Mouse (Mus musculus) heart, embryonic 16.5 days (tissue): ENCODE data around the gene Trabd2b. TPM values are rescaled to one million over a fixed set of nuclear protein-coding genes. Genes with fewer than 3 reads are reported as not detected.

Source experiments
- ATAC-seq: fragments of 200-750 bp; cut with Nextera tagmentation; replicated peaks from 2 replicates; pipeline ENCODE4 v1.8.0; 2017; ENCODE audit warnings: moderate number of reproducible peaks; ENCODE audit not compliant: insufficient read depth, low FRiP score; ENCODE audit errors: extremely low read depth
- H3K27ac ChIP-seq: fragments of 300-500 bp; sonication (generic); 2 replicates; pipeline ENCODE4 v1.5.1; 2014; ENCODE audit warnings: mild to moderate bottlenecking, low read length, control low read depth, moderate library complexity
- H3K27me3 ChIP-seq: fragments of 300-500 bp; sonication (generic); 2 replicates; pipeline ENCODE4 v1.6.1; 2014; ENCODE audit warnings: low read length, mixed read lengths; ENCODE audit not compliant: control insufficient read depth, insufficient read depth
- H3K36me3 ChIP-seq: fragments of 300-500 bp; sonication (generic); 2 replicates; pipeline ENCODE4 v1.6.1; 2014; ENCODE audit not compliant: control insufficient read depth, insufficient read depth
- H3K4me1 ChIP-seq: fragments of 300-500 bp; sonication (generic); 2 replicates; pipeline ENCODE4 v1.6.1; 2014; ENCODE audit warnings: low read length, mixed read lengths; ENCODE audit not compliant: control insufficient read depth, insufficient read depth
- H3K4me2 ChIP-seq: fragments of 300-500 bp; sonication (generic); 2 replicates; pipeline ENCODE4 v1.6.1; 2014; ENCODE audit warnings: low read depth, mild to moderate bottlenecking, control low read depth, low read length
- H3K4me3 ChIP-seq: fragments of 300-500 bp; sonication (generic); 2 replicates; pipeline ENCODE4 v1.5.1; 2014; ENCODE audit warnings: mild to moderate bottlenecking, control low read depth, low read length
- H3K9ac ChIP-seq: fragments of 300-500 bp; sonication (generic); 2 replicates; pipeline ENCODE4 v1.6.1; 2014; ENCODE audit warnings: low read length, control low read depth
- H3K9me3 ChIP-seq: fragments of 300-500 bp; sonication (generic); replicated peaks from 2 replicates; pipeline ENCODE4 v1.6.1; 2016; ENCODE audit warnings: low read length; ENCODE audit not compliant: control insufficient read depth
- WGBS: fragments of 180-500 bp; shearing (Covaris S2); extraction: QIAGEN DNeasy Blood & Tissue Kit; methylation state at CpG from one replicate; pipeline ENCODE4 v1.1.7; 2014; 5-methylcytosine and 5-hydroxymethylcytosine counted together
- polyA plus RNA-seq: library from polyadenylated mRNA; unstranded; fragments of >200 nt; fragmentation: Nextera tagmentation; extraction: Ambion mirVana; gene quantifications from 2 replicates; pipeline ENCODE4 v1.2.1, GENCODE M21; 2015

The Trabd2b gene
- polyA plus RNA-seq, 1 experiment from 2014 or later, result 3.4 TPM

DNA sequence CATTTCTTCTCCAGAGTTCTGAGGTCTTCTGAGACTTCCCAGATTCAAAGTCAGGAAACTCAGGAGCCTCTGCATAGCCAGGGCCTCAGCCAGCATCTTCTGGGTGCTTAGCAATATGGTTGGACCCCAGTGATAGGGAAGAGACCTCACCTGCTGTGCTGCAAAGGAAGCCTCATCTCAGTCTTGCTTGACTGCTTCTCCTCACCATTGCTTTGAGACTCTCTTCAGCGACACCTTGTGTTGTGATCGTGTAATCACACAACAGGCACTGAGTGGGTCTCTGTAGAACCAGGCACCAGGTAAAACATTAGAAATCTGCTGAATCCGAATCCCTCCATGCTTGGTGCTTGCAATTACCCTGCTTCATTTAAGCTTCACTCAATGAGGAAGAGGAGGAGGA is 230.6 kb downstream of the Trabd2b start:
- H3K4me2 ChIP-seq, result no peak overlapping the region
- no peaks in the 10 kb centered on the region for H3K4me1 ChIP-seq
- no peak for ATAC-seq
- H3K9me3 ChIP-seq, result no peaks in the 10 kb centered on the region
- H3K36me3 ChIP-seq, result no peaks in the 10 kb centered on the region
- no peak overlapping the region for H3K4me3 ChIP-seq
- H3K9ac ChIP-seq, result no peak overlapping the region
- H3K27ac ChIP-seq, result no peak overlapping the region
- WGBS, result 11% methylated on average over 3 of the region's 3 CpGs
- peaks cover 45% of the 10 kb centered on the region for H3K27me3 ChIP-seq

DNA sequence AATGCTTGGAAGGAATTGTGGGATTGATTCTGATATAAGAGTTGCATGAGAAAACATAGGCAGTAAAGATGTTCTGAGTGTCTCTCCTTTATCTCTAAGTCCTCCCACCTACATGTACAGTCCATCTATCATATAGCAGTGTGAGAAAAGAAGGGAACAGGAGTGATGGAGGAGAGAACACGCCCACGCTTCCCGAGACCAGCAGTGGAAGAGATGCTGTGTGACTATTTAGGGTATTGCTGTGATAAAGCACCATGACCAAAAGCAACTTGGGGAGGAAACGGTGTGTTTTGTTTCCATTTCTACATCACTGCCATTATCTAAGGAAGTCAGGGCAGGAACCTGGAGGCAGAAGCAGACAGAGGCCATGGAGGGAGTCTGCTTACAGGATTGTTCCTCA is 235.9 kb downstream of the Trabd2b start:
- no peak overlapping the region for H3K9ac ChIP-seq
- ATAC-seq, result no peak
- H3K27ac ChIP-seq, result no peak overlapping the region
- H3K4me1 ChIP-seq, result no peaks in the 10 kb centered on the region
- WGBS, result 66% methylated on average over 4 of the region's 4 CpGs
- peaks cover 7% of the 10 kb centered on the region; the same call in 1 of the 2 replicates for H3K27me3 ChIP-seq
- no peaks in the 10 kb centered on the region for H3K36me3 ChIP-seq
- H3K4me2 ChIP-seq, result no peak overlapping the region
- H3K4me3 ChIP-seq, result no peak overlapping the region
- H3K9me3 ChIP-seq, result no peaks in the 10 kb centered on the region

- Histone ChIP-seq H3K36me3 (no peaks in the 10 kb centered on the region), H3K4me2 (no peak overlapping the region), H3K9me3 (no peaks in the 10 kb centered on the region), H3K4me1 (no peaks in the 10 kb centered on the region), H3K27me3 (peaks cover 17% of the 10 kb centered on the region), H3K9ac (no peak overlapping the region), H3K27ac (no peak overlapping the region), H3K4me3 (no peak overlapping the region)
- no peak for ATAC-seq
- WGBS, result 66% methylated on average over 20 of the region's 20 CpGs
Measured at GRCm38 (mm10) chr4:114643679-114644208, 237.2 kb downstream of the Trabd2b start.

DNA sequence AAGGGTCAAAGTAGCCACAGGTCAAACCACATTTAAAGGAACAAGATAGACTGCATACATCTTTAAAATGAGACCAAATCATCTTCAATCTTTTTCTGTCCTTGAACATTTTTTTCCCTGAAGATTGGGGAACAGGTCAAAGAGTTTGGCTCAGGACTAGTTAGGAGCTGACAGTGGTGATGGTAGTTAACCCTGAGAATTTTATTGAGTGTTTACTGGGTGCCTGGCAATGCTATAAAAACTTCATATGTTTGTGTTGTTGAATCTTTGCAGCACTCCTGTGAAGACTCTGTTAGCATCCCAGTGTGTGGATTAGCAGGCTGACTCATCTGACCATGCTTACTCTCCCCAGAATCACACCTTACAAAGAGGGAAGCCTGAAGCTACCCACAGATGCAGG is 238.8 kb downstream of the Trabd2b start:
- no peaks in the 10 kb centered on the region for H3K9me3 ChIP-seq
- H3K36me3 ChIP-seq, result no peaks in the 10 kb centered on the region
- no peaks in the 10 kb centered on the region for H3K4me1 ChIP-seq
- H3K27ac ChIP-seq, result no peak overlapping the region
- H3K4me3 ChIP-seq, result no peak overlapping the region
- H3K4me2 ChIP-seq, result no peak overlapping the region
- H3K9ac ChIP-seq, result no peak overlapping the region
- no peak for ATAC-seq
- H3K27me3 ChIP-seq, result peaks cover 18% of the 10 kb centered on the region

GRCm38 (mm10) chr4:114646825-114647681 is 240.5 kb downstream of the Trabd2b start:
- Histone ChIP-seq H3K36me3 (no peaks in the 10 kb centered on the region), H3K4me3 (no peak overlapping the region), H3K27ac (no peak overlapping the region), H3K4me2 (no peak overlapping the region), H3K9me3 (no peaks in the 10 kb centered on the region), H3K27me3 (peaks cover 23% of the 10 kb centered on the region), H3K4me1 (0 out of 2 replicates have a peak, but pooled peaks cover 2% of the 10 kb centered on the region), H3K9ac (no peak overlapping the region)
- ATAC-seq, result no peak
- WGBS, result 66% methylated on average over 13 of the region's 13 CpGs

- 6% methylated on average over 4 of the region's 4 CpGs for WGBS
Measured at GRCm38 (mm10) chr4:114647689-114648088, 241.2 kb downstream of the Trabd2b start.

GRCm38 (mm10) chr4:114648532-114649074 is 242.1 kb downstream of the Trabd2b start:
- peak overlapping the region; percentile 23; the same call in 1 of the 2 replicates for H3K4me2 ChIP-seq
- H3K27ac ChIP-seq, result no peak overlapping the region
- WGBS, result 18% methylated on average over 28 of the region's 28 CpGs
- H3K4me3 ChIP-seq, result no peak overlapping the region
- no peaks in the 10 kb centered on the region for H3K9me3 ChIP-seq
- H3K27me3 ChIP-seq, result peaks cover 23% of the 10 kb centered on the region
- no peaks in the 10 kb centered on the region for H3K36me3 ChIP-seq
- 0 out of 2 replicates have a peak, but pooled peaks cover 2% of the 10 kb centered on the region for H3K4me1 ChIP-seq
- no peak for ATAC-seq
- H3K9ac ChIP-seq, result no peak overlapping the region

More at GRCm38 (mm10) chr4:114647689-114648088, 241.2 kb downstream of the Trabd2b start:
- Histone ChIP-seq H3K27me3 (peaks cover 23% of the 10 kb centered on the region), H3K9ac (no peak overlapping the region), H3K36me3 (no peaks in the 10 kb centered on the region), H3K27ac (no peak overlapping the region), H3K4me3 (no peak overlapping the region), H3K9me3 (no peaks in the 10 kb centered on the region), H3K4me1 (0 out of 2 replicates have a peak, but pooled peaks cover 2% of the 10 kb centered on the region), H3K4me2 (no peak overlapping the region)
- ATAC-seq, result no peak

DNA sequence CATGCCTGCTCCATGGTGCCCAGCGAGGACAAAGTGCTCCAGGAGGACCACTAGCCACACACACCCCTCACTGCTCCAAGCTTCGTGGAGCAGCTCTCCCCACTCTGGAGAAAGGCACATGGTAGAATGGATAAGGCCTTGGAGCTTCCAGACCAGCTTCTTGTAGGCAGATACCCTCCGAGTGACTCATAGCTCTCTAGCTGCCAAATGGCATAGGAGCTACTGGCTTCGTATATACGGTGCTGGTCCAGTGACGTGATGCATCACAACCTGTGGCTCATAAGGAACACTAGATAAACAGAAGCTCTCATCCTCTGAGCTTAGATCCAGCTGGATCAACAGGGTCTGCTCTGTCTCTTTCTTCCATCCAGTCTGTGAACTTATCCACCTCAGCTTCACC is 244.0 kb downstream of the Trabd2b start:
- H3K27ac ChIP-seq, result no peak overlapping the region
- whole genome bisulfite sequencing, result 70% methylated on average over 6 of the region's 6 CpGs
- H3K36me3 ChIP-seq, result no peaks in the 10 kb centered on the region
- peaks cover 23% of the 10 kb centered on the region for H3K27me3 ChIP-seq
- H3K4me3 ChIP-seq, result no peak overlapping the region
- ATAC-seq, result no peak
- H3K9ac ChIP-seq, result no peak overlapping the region
- no peaks in the 10 kb centered on the region for H3K9me3 ChIP-seq
- no peak overlapping the region for H3K4me2 ChIP-seq
- 0 out of 2 replicates have a peak, but pooled peaks cover 2% of the 10 kb centered on the region for H3K4me1 ChIP-seq

GRCm38 (mm10) chr4:114651007-114651406 is 244.5 kb downstream of the Trabd2b start:
- Histone ChIP-seq H3K9me3 (no peaks in the 10 kb centered on the region), H3K4me3 (no peak overlapping the region), H3K4me2 (no peak overlapping the region), H3K36me3 (no peaks in the 10 kb centered on the region), H3K27me3 (peaks cover 23% of the 10 kb centered on the region), H3K4me1 (0 out of 2 replicates have a peak, but pooled peaks cover 2% of the 10 kb centered on the region), H3K9ac (no peak overlapping the region), H3K27ac (no peak overlapping the region)
- no peak for ATAC-seq
- WGBS, result 60% methylated on average over 3 of the region's 3 CpGs
